Mouse (Mus musculus): ENCODE data around the gene Zfp644.
A peak's percentile ranks its signal among the peaks of the same experiment; 100 is the strongest.

Zfp644 gene

GRCm38 (mm10) chr5:106594388-106594787 is 102.7 kb downstream of the Zfp644 start:
- DNase-seq (ENCODE audit: low read depth): no peak

DNA sequence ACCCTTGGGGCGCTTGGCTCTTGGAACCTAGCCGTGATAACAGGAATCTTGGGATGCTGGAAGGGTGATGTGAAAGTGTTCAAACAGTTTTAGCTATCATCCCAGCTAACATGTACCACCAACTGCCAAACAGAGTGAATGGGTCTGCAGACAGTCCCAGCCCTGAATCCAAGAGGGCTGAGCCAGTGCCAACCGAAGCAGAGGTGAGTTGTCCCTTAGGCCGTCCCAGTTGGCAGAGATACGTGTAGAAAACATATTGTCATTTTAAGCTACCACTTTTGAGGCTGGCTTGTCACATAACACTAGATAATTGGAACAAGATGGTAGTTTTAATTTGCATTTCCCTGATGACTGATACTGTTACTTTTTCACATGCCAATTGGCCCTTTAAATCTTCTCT is 106.4 kb downstream of the Zfp644 start:
- DNase-seq (ENCODE audit: low read depth): no peak

DNA sequence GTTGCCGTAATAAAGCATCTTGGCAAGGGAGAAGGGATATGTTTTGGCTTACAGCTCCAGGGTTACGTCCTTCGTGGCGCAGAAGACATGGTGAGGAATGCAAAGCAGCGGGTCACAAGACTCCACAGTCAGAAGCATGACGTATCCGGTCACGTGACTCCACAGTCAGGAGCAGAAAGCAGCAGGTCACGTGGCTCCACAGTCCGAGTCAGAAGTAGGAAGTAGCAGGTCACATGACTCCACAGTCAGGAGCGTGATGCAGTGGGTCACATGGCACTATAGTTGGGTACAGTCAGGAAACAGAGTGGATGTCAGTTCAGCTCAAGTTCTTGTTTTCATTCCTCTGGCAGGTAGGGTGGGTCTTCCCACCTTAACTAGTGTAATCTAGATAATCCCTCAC is 107.4 kb downstream of the Zfp644 start:
- no peak for DNase-seq (ENCODE audit: low read depth)

DNA sequence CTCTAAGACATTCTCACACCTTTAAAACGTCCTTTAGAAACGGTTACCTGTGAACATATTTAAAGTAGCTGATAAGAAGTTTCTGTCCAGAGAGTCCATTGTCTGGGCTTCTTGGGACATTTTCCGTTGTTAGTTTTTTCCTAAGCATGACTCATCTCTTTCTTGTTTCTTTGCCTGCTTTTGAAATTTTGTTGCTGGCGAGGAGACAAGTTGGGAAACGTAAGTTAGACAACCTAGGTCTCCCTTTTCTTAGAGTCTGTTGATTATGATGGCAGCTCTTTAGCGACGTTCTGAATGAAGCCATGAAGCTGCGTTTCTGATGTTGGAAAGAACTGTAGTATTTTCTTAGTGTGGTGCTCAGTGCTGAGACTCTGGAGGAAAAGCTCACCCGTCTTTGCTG is 108.1 kb downstream of the Zfp644 start:
- no peak for DNase-seq (ENCODE audit: low read depth)

DNA sequence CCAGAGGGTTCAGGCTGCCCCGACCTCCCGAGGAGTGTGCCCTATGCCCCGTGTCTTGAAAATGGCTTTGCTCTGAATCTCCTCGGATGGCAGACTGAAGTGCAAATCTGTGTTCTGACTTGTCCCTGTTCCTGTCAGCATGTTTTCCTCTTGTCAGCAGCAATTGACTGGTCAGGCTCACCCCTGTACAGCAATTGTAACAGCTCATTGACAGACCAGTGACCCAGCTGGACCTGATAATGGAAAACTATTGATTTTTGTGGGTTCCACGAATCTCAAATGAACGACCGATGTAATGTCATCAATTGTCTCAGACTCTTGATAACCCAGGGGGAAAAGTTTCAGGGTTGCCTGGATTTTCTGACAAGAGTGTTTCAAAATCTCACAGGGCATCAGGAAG is 116.1 kb downstream of the Zfp644 start:
- no peak for DNase-seq (ENCODE audit: low read depth)

GRCm38 (mm10) chr5:106577237-106577888 is 119.7 kb downstream of the Zfp644 start:
- no peak for DNase-seq (ENCODE audit: low read depth)

DNA sequence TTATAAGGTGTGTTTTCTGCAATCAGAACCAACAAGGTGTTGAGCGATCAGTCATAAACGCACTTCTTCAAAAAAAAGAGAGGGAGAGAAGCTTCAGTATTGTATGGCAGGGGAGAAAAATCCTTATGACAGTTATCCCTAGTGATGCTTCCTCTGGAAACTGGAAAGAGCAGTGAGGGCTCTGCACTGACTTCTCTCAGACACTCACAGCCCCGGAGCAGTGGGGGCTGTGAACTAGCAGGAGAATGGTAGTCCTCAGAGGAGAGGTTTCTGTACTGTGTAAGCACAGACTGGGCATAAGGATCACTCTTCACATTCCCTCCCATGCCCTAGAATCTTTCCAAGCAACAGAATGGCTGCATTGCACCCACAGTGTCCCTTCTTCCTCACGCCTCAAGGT is 122.0 kb downstream of the Zfp644 start:
- DNase-seq (ENCODE audit: low read depth): no peak

DNA sequence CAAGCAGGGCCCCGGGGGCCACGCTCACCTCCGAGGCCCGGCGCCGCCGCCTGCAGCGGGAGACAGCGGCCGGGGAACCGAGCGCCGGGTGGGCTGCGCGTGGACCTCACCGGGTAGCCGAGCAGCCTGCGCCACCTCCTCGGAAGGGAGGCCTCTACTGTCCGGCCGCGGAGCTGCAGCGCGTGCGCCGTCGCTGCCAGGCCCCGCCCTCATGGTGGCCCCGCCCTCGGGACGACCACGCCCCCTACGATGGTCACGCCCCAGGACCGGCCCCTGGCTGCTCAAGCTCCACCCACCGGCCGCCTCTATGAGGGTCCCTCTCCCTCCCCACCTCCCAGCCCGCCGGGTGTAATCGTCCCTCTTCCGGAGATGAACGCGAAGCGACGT is 122.5 kb downstream of the Zfp644 start:
- peak; percentile 33 for DNase-seq (ENCODE audit: low read depth)

DNA sequence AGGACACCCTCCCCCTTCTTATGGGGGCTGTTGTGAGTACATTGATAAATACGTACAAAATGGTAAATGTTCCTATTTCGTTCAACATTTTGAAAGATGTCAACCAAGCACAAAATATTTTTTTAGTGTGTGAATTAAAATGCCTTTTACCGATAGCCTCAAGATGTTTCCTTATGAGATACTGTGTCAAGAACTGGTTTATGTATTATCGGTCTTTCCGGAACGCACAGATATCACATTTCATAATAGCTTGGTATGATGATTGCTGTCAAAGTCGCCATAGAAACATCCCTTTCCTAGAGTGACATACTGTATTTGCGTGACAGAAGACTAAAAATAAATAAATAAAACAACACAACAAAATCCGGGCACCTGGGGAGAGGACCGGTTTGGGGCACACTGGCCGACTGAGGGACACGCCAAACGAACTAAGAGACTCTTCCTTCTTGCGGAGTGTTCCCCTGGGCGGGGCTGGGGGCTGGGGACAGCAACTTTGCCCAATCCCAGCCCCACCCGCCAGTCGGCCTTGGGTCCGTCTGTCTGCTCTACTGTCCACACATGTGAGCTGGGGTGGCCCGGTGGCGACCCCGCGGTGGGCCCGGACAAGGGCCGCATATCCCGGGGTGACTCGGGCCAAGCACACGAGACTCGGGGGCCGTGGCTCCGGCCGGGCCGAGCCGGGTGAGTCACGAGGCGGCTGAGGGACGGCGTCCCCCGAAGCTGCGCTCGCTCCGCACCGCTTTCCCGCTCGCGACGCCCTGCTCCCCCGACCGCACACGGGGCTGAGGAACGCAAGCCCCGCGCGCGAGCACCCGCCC is 123.1 kb downstream of the Zfp644 start:
- DNase-seq (ENCODE audit: low read depth): no peak
